Mouse (Mus musculus) hindbrain, embryonic 16.5 days (tissue): ENCODE measurements around the gene Ptbp3. TPM values are rescaled to one million over a fixed set of nuclear protein-coding genes. Genes with fewer than 3 reads are reported as not detected.

Source experiments
- ATAC-seq: fragments of 200-750 bp; cut with Nextera tagmentation; 2 replicates; pipeline ENCODE4 v1.8.0; 2017; ENCODE audit warnings: moderate TSS enrichment, moderate library complexity
- H3K27ac ChIP-seq: fragments of 300-500 bp; sonication (generic); 2 replicates; pipeline ENCODE4 v1.5.1; 2014; ENCODE audit warnings: low read depth, mild to moderate bottlenecking, control low read depth, low read length, moderate library complexity
- H3K27me3 ChIP-seq: fragments of 300-500 bp; sonication (generic); replicated peaks from 2 replicates; pipeline ENCODE4 v1.6.1; 2014; ENCODE audit warnings: low read length; ENCODE audit not compliant: control insufficient read depth, insufficient read depth
- H3K36me3 ChIP-seq: fragments of 300-500 bp; sonication (generic); 2 replicates; pipeline ENCODE4 v1.6.1; 2014; ENCODE audit warnings: mild to moderate bottlenecking, low read length, moderate library complexity, mixed read lengths; ENCODE audit not compliant: control insufficient read depth, insufficient read depth
- H3K4me1 ChIP-seq: fragments of 300-500 bp; sonication (generic); 2 replicates; pipeline ENCODE4 v1.6.1; 2014; ENCODE audit warnings: low read depth, low read length; ENCODE audit not compliant: control insufficient read depth, insufficient read depth
- H3K4me2 ChIP-seq: fragments of 300-500 bp; sonication (generic); 2 replicates; pipeline ENCODE4 v1.6.1; 2014; ENCODE audit warnings: mild to moderate bottlenecking, low read length, control low read depth, moderate library complexity
- H3K4me3 ChIP-seq: fragments of 300-500 bp; sonication (generic); 2 replicates; pipeline ENCODE4 v1.5.1; 2014; ENCODE audit warnings: mild to moderate bottlenecking, low read length, control low read depth, moderate library complexity
- H3K9ac ChIP-seq: fragments of 300-500 bp; sonication (generic); 2 replicates; pipeline ENCODE4 v1.6.1; 2014; ENCODE audit warnings: low read depth, mild to moderate bottlenecking, control low read depth, low read length, moderate library complexity
- H3K9me3 ChIP-seq: fragments of 300-500 bp; sonication (generic); 2 replicates; pipeline ENCODE4 v1.6.1; 2014; ENCODE audit warnings: mild to moderate bottlenecking, low read length, moderate library complexity; ENCODE audit not compliant: control insufficient read depth
- WGBS: fragments of 180-500 bp; shearing (Covaris S2); extraction: QIAGEN DNeasy Blood & Tissue Kit; methylation state at CpG from one replicate; pipeline ENCODE4 v1.1.7; 2014; 5-methylcytosine and 5-hydroxymethylcytosine counted together
- polyA plus RNA-seq: library from polyadenylated mRNA; unstranded; fragments of >200 nt; fragmentation: Nextera tagmentation; extraction: Ambion mirVana; gene quantifications from 2 replicates; pipeline ENCODE4 v1.2.1, GENCODE M21; 2015

Gene Ptbp3
- polyA plus RNA-seq, 1 experiment from 2014 or later = 14.5 TPM

DNA sequence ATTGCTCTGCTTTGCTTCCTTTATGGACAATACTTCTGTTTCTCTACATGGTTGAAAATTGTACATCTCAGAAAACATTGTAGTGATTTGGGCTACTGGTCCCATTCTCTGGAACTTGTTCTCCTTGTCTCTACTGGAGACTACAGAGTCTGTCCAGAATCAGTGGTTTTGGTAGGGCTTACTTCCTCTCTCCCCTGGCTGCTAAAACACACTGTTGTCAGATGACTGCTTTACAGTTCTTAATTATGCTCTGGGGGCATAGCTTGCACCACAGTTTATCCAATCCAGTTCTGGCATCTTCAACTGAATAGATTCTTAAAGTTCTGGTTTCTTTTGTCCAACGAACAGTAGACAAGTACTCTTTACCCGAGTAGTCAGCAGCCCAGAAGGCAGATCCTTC is 83.7 kb downstream of the Ptbp3 start:
- no peak overlapping the region for H3K4me3 ChIP-seq
- H3K36me3 ChIP-seq = no peaks in the 10 kb centered on the region
- 73% methylated on average over 2 of the region's 2 CpGs for WGBS
- H3K9ac ChIP-seq = no peak overlapping the region
- H3K9me3 ChIP-seq = no peaks in the 10 kb centered on the region
- no peaks in the 10 kb centered on the region for H3K27me3 ChIP-seq
- H3K4me2 ChIP-seq = no peak overlapping the region
- H3K4me1 ChIP-seq = no peaks in the 10 kb centered on the region
- H3K27ac ChIP-seq = no peak overlapping the region
- no peak for ATAC-seq

DNA sequence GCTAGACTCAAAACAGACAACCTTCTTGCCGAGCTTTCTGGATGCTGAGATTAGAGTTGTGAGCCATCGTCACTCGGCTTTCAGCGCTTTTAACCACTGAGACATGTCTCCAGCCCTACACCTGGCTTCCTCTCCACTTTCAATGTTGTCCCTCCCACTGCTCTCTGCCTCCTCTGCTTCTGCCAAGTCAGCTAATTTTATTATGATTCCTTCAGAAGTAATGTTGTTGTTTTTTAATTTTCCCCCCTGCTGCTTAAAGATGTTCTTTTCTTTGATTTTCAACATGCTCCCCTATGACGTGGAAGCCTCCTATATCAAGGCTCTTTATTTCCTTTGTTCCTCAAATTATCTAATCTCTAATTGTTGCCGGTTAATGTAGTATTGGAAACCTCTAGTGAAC is 84.5 kb downstream of the Ptbp3 start:
- Histone ChIP-seq H3K36me3 (no peaks in the 10 kb centered on the region), H3K27ac (no peak overlapping the region), H3K4me2 (no peak overlapping the region), H3K4me3 (no peak overlapping the region), H3K4me1 (no peaks in the 10 kb centered on the region), H3K27me3 (no peaks in the 10 kb centered on the region), H3K9ac (no peak overlapping the region), H3K9me3 (no peaks in the 10 kb centered on the region)
- ATAC-seq = no peak
- WGBS = 83% methylated on average over 6 of the region's 6 CpGs

DNA sequence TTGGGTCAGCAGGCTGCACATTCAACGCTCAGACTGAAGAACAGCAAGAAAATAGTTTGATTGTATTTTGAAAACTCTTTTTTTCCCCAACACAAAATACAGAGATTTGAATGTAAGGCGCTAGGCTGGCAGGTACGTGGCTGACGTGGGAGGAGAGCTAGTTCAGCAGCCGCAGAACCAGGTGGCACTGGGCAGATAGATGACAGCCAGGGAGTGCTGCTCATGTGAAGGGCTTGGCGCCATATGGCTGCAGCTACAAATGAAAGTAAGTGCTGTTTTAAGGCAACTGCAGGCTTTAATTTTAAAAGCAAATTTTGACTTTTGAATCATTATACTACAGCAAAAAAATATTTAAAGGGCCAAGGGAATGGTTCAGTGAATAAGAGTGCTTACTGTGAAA is 86.7 kb downstream of the Ptbp3 start:
- H3K9me3 ChIP-seq = no peaks in the 10 kb centered on the region
- H3K9ac ChIP-seq = no peak overlapping the region
- no peak overlapping the region for H3K4me3 ChIP-seq
- no peaks in the 10 kb centered on the region for H3K4me1 ChIP-seq
- H3K27me3 ChIP-seq = no peaks in the 10 kb centered on the region
- 83% methylated on average over 6 of the region's 6 CpGs for WGBS
- H3K4me2 ChIP-seq = no peak overlapping the region
- H3K27ac ChIP-seq = no peak overlapping the region
- no peak for ATAC-seq
- H3K36me3 ChIP-seq = no peaks in the 10 kb centered on the region

DNA sequence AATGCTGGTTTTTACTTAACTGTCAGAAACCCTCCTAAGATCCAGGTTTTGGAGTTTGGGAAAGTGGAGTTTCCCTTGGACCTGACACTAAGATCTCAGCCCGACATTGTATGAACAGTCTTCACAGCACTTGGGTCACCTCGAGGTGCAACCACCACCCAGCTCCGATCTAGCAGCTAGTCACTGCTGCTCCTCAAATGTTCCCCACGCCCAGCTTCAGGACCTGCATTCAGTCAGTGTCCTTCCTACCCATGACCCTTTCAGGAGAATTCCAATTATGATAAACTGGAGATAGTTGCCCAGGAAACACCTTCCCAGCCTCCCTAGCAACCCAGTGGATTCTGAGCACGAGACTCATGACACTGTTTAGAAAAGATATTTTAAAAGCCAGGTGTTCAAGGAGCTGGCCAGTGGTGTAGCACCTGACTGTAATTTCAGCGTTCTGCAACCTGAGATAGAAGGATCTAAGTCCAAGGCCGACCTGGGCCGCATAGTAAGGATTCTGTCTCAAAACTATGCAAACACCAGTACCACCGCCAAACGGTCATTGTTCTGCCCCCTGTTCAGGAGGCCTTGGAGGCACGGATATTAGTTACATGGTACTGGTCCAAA is 87.9 kb downstream of the Ptbp3 start:
- H3K9ac ChIP-seq = no peak overlapping the region
- no peak for ATAC-seq
- H3K4me1 ChIP-seq = no peaks in the 10 kb centered on the region
- no peaks in the 10 kb centered on the region for H3K36me3 ChIP-seq
- H3K4me3 ChIP-seq = no peak overlapping the region
- no peaks in the 10 kb centered on the region for H3K27me3 ChIP-seq
- WGBS = 82% methylated on average over 11 of the region's 11 CpGs
- no peak overlapping the region for H3K4me2 ChIP-seq
- H3K27ac ChIP-seq = no peak overlapping the region
- no peaks in the 10 kb centered on the region for H3K9me3 ChIP-seq

DNA sequence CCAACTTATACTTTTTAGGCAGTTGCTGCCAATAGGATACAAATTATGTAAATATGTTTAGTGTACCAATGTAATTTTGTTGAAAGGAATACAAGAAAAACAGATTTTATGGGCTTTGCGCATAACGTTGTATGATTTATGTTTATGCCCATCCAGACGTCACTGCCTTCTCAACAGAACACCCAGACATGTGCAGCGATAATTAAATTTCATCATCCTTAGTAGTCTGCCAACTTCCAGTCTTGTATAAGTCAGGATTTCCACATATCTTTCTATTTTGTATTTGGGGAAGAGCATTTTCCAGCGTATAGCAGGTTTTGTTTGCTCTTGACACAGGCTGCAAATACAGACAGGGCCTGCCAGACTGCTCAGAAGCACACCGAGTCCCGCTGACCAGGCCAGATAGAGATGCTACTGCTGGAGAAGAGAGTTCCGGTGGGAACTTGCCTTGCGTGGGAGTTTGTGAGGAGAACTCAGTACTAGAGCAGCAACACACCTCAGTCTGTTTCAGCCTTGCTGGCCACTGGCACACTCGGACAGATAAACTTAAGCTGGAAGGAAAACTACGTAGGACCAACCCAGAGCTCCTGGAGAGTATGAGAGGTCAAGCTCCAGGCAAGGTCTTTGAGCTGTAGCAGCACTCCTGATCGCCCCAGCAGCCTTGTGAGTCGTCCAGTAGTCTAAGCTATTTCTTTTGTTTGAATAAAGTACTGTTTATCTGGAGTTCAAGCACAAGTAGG is 89.8 kb downstream of the Ptbp3 start:
- Histone ChIP-seq H3K4me3 (no peak overlapping the region), H3K9me3 (no peaks in the 10 kb centered on the region), H3K4me1 (no peaks in the 10 kb centered on the region), H3K36me3 (no peaks in the 10 kb centered on the region), H3K27me3 (no peaks in the 10 kb centered on the region), H3K4me2 (no peak overlapping the region), H3K27ac (no peak overlapping the region), H3K9ac (no peak overlapping the region)
- ATAC-seq = no peak
- 79% methylated on average over 13 of the region's 13 CpGs for WGBS

DNA sequence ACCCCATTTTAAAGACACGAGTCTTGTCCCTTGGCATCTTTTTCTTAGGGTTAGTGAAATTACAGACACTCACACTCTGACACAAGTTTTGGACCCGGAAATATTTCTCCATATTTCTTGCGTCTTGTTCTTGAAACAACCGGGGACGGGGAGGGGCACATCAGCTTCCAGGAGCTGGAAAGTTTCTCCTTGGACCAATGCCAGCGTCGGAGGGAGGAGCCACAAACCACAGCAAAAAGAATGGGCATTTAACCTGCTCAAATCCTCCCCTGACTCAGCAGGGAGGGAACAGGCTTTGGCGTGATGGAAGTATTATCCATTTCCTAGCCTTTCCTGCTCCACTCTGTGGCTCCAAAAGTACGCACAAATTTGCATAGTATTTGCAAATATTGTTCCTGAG is 91.2 kb downstream of the Ptbp3 start:
- 49% methylated on average over 9 of the region's 9 CpGs for WGBS
- H3K9me3 ChIP-seq = no peaks in the 10 kb centered on the region
- H3K9ac ChIP-seq = no peak overlapping the region
- H3K4me2 ChIP-seq = no peak overlapping the region
- no peak overlapping the region for H3K27ac ChIP-seq
- no peaks in the 10 kb centered on the region for H3K4me1 ChIP-seq
- no peak for ATAC-seq
- no peak overlapping the region for H3K4me3 ChIP-seq
- H3K27me3 ChIP-seq = no peaks in the 10 kb centered on the region
- H3K36me3 ChIP-seq = no peaks in the 10 kb centered on the region

DNA sequence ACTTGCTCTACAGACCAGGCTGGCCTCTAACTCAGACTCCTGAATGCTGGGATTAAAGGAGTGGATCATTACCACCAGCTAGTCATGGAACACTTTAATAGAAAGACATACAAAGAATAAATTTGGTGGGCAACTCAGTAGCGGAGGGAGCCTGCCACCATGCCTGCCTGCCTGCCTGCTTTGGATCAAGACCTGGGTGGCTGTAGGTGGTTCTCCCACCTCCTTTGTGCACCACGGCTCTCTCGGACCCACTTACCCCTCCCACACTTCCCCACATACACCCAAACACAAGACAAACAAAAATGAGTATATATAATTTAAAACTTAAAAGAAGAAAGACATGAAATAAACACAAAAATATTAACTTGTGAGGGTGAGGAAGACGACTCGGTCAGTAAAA is 92.1 kb downstream of the Ptbp3 start:
- no peak overlapping the region for H3K27ac ChIP-seq
- H3K4me1 ChIP-seq = no peaks in the 10 kb centered on the region
- no peak for ATAC-seq
- no peaks in the 10 kb centered on the region for H3K36me3 ChIP-seq
- no peak overlapping the region for H3K4me3 ChIP-seq
- H3K4me2 ChIP-seq = no peak overlapping the region
- no peak overlapping the region for H3K9ac ChIP-seq
- H3K27me3 ChIP-seq = no peaks in the 10 kb centered on the region
- no peaks in the 10 kb centered on the region for H3K9me3 ChIP-seq
- 91% methylated on average over 5 of the region's 5 CpGs for WGBS

DNA sequence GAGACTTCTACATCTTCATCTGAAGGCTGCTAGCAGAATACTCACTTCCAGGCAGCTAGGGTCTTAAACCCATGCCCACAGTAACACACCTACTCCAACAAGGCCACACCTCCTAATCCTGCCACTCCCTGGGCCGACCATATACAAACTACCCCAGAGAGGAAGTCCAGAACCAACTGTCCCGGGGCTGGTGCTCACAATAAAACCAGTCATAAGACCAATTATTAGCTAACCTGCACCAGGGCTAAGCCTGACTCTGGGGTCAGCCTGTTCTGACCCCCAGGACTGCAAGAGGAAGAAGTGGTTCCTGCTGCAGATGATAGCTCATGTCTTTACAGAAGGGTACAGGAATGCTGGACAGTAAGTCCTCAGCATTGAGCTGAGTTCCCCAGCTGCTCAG is 93.7 kb downstream of the Ptbp3 start:
- H3K27me3 ChIP-seq = no peaks in the 10 kb centered on the region
- no peaks in the 10 kb centered on the region for H3K36me3 ChIP-seq
- H3K9ac ChIP-seq = no peak overlapping the region
- H3K4me2 ChIP-seq = no peak overlapping the region
- no peak overlapping the region for H3K27ac ChIP-seq
- ATAC-seq = no peak
- H3K4me3 ChIP-seq = no peak overlapping the region
- WGBS = 73% methylated on average over 2 of the region's 2 CpGs
- no peaks in the 10 kb centered on the region for H3K4me1 ChIP-seq
- H3K9me3 ChIP-seq = no peaks in the 10 kb centered on the region

DNA sequence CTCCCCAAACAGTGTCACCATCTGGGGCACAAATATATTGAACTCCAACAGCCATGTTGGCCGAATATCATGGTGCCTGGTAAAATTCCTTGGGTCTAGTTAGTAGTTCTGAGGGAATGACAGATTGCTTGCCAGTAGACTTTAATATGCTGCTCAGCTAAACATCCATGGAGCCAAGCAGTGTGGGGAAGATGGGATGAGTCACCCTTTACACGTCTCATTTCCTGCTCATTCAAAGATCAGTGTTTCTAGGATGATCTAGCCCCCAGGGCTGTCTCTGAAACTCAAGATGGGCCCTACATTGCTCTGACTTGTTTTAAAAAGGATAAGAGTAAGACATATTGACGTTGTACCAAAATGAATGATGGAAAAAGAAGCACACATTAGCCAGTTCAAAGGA is 95.1 kb downstream of the Ptbp3 start:
- Histone ChIP-seq H3K9ac (no peak overlapping the region), H3K27ac (no peak overlapping the region), H3K36me3 (no peaks in the 10 kb centered on the region), H3K4me2 (no peak overlapping the region), H3K9me3 (no peaks in the 10 kb centered on the region), H3K4me1 (no peaks in the 10 kb centered on the region), H3K27me3 (no peaks in the 10 kb centered on the region), H3K4me3 (no peak overlapping the region)
- WGBS = 72% methylated on average over 3 of the region's 3 CpGs
- no peak for ATAC-seq
